8 mouse cellular contexts compared by ENCODE assay signal in the genomic region with DNA sequence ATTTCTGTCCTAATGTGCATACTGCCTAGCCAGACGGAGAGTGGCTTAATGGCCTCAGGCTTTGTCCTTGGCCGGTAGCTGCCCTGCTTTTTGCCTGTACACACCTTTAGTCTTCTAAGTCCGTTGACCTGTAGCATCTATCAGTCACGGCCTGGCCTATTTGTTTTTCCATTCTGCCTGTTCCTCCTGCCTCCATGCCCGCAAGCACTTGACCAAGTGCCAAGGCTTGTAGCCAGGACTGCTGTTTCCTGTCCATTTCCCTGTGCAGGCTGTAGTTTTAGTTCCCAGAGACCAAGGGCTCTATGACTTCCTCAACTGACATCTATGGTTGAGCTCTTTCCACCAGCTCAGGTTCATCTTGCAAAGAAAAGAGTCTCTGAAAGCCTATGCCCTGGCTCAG.
DNase-seq lines count a peak whose midpoint lies in the region.

No protein-coding gene starts in this region.

- DNase-seq in gastrocnemius, postnatal 10 days: peak; percentile 16
- DNase-seq in gastrocnemius, postnatal 36 days: no peak
- peak; percentile 43 for DNase-seq in adrenal gland, postnatal 25 days
- DNase-seq in heart, adult 9 months (ENCODE audit: low spot score in 2 of 2): peak; percentile 33 to 47
- DNase-seq in large intestine, adult 2 months (ENCODE audit: low read depth, low spot score): peak; percentile 25
- no peak for DNase-seq in embryo, embryonic 10 days (ENCODE audit: low spot score)
- no peak for DNase-seq in frontal cortex, postnatal 10 days (ENCODE audit: low spot score in 2 of 2)
- no peak for DNase-seq in layer of hippocampus, adult 11-12 months (ENCODE audit: low spot score)

- intact Hi-C loops in gastrocnemius, postnatal 36 days (cut with DNase I): no loop called here

- 30% methylated on average over 5 of the region's 5 CpGs for WGBS in large intestine, adult 2 months

Comparison
In these comparisons a context has a peak if more than half of its experiments do, and no peak if none do; other contexts are left out.
1. DNase-seq: peak in gastrocnemius, postnatal 10 days (single experiment), adrenal gland, postnatal 25 days (single experiment), heart, adult 9 months (2 of 2) and large intestine, adult 2 months (single experiment); none in gastrocnemius, postnatal 36 days (0 of 2), embryo, embryonic 10 days (single experiment), frontal cortex, postnatal 10 days (0 of 2) and layer of hippocampus, adult 11-12 months (single experiment).